Mouse (Mus musculus) kidney, postnatal 4 days (tissue): Measurements from ENCODE around the gene Lsamp.

Experiments
- DNase-seq, 2 experiments: peaks; one replicate each; pipeline ENCODE4 v3.0.0; 2021; ENCODE audit warnings: mixed read lengths in 2 of 2

Lsamp gene

GRCm38 (mm10) chr16:41275999-41276671 lies 1292.0 kb downstream of the Lsamp start:
- no peak for DNase-seq

- DNase-seq: no peak
Observed at GRCm38 (mm10) chr16:41317992-41318391, 1333.8 kb downstream of the Lsamp start.

DNA sequence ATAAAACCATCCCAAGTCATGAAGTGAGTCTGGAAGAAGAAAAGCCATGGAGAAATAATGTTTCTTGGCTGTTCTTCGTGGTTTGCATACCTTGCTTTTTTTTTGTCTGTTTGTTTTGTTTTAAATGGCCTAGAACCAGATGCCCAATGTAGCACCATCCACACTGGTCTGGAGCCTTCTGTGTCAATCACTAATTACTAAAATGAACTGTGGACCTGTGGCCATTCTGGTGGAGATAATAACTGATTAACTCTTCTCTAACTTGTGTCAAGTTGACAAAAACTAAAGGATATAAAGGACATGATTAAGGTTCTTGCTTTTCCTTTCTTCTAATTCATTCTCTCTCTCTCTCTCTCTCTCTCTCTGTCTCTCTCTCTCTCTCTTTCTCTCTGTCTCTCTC lies 1359.3 kb downstream of the Lsamp start:
- no peak for DNase-seq

DNA sequence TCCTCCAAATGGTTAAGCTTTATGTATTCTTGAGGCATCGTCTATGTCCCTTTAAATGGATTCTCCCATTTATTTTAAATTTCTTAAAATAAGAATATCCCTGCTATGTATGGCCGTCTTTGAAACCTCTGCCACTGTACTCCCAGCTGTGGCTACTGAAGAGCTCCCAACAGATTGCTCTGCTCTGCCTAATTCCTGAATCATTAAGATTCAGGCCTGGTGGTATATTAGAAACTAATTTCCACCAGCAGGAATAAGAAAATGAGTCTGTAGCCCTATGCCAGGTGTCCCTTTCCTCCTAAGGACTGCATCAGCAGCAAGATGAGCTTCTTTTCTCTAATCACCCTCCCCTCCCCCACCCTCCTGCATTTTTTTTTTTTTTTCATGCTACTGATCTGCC lies 1381.0 kb downstream of the Lsamp start:
- DNase-seq: no peak

- no peak for DNase-seq
Observed at GRCm38 (mm10) chr16:41383702-41384101, 1399.5 kb downstream of the Lsamp start.

DNA sequence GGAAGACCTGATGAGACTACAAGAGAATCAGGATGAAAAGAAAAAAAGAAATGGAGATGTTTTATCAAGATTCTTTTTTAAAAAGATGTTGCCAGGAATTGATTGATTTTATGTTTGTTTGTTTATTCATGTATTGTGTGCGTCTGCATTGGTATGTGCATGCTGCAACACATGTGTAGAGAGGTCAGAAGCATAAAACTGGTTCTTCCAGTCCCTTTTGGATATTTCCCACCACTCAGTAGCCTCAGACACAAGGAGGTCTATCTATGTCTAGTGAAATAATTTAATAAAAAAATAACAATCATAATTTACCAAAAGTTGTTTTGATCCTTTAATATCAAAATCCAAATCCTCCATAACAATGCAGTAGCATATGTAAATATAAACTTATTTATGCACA lies 1400.1 kb downstream of the Lsamp start:
- no peak for DNase-seq

- DNase-seq: peak; percentile 2 to 3
Observed at GRCm38 (mm10) chr16:41408850-41409249, 1424.7 kb downstream of the Lsamp start.

- DNase-seq: no peak
Observed at GRCm38 (mm10) chr16:41410671-41411070, 1426.5 kb downstream of the Lsamp start.

DNA sequence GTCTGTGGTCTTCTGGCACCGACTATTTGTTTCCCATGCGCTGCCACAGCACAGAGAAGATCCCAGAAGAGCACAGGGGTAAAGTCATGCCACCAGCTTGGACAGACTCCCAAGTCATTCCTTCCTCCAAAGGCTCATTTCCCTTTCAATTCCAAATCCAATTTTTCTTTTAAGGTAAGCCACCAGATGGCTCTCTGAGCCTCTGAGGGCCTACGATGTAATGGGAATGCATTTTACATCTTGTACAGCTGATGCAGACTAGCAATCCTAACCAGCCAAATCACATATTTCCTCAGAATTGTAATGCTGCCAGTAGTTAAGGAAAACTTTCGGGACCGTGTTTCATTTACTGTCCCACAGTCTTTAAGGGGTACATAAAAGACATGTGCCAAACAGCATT lies 1433.2 kb downstream of the Lsamp start:
- no peak for DNase-seq

DNA sequence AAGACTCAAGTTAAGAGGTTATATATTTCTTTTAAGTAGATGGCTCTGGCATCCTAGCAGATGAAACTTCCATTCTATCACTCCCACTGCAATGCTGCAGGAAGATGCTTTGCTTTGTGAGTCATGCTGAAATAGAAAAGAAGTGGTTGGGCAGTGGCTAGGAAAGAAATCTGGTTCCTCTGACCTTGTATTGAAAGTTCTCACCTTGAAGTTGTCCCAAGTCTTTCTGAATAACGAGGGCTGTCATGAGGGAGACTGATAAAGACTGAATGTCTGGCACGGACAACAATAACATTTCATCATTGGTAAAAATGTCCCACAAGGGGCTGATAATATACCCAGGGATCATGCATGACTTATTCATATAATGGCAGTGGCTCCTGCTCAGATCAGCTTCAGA lies 1483.2 kb downstream of the Lsamp start:
- DNase-seq: no peak

GRCm38 (mm10) chr16:41478694-41479093 lies 1494.5 kb downstream of the Lsamp start:
- DNase-seq: no peak

DNA sequence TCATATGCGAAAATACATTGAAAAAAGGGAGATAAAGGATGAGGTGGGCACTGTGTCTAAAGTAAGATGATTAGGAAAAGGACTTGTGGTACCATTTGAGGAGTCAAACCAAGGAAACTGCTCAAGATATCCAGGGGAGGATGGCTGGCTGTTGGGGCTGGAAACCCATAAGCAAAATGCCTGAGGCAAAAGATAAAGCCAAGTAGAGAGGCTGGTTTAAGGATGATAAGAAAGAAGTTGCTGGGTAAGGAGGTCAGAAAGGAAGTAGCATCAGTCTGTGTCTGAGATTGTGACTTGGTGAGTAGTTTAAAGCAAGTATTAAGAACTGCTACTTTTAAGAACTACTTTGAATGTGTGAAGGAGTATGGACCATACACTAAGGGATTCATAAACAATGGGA lies 1497.7 kb downstream of the Lsamp start:
- no peak for DNase-seq

- peak in 1 of 2 experiments; percentile 24 for DNase-seq
Observed at GRCm38 (mm10) chr16:41510915-41511552, 1526.9 kb downstream of the Lsamp start.

DNA sequence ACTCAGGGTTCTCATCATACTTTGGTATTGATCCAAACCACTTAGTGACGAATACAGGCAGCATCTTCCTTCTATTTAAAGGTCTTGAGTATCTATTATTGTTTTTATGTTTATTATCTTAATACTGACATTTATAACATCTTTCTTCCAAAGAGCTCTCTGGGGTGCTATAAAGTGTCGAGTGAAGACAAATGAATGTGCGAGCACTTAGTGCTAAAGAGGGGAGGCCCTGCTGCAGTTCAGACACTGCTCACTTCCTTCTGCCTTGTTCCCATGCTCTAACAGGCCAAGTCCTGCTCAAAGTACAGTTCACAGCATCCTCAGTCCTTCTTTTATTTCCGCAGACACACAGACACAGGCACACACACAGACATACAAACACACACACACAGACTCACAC lies 1537.4 kb downstream of the Lsamp start:
- DNase-seq: peak in 1 of 2 experiments; percentile 3

- peak; percentile 8 for DNase-seq
Observed at GRCm38 (mm10) chr16:41524266-41524665, 1540.1 kb downstream of the Lsamp start.

GRCm38 (mm10) chr16:41532661-41533551 lies 1548.7 kb downstream of the Lsamp start:
- DNase-seq: peak; percentile 29 to 50

DNA sequence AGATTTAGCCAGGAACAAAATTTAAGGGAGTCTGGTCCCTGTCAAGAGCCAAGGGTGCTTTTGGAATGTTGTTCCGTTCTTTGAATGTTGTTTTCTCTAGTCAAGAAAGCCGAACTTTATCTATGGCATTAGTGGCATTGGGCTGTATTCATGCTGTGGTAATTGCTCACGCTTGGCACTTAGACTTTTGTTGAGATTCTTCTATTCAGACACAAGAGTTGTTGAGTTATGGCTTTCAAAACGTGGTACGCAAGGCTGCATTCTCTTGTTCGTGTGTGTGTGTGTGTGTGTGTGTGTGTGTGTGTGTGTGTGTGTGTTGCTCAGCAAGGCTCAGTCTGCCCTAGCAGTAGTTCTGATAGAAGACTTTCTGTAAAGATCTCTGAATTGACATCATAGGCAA lies 1549.5 kb downstream of the Lsamp start:
- DNase-seq: peak; percentile 9 to 14

- DNase-seq: no peak
Observed at GRCm38 (mm10) chr16:41535806-41536205, 1551.6 kb downstream of the Lsamp start.

DNA sequence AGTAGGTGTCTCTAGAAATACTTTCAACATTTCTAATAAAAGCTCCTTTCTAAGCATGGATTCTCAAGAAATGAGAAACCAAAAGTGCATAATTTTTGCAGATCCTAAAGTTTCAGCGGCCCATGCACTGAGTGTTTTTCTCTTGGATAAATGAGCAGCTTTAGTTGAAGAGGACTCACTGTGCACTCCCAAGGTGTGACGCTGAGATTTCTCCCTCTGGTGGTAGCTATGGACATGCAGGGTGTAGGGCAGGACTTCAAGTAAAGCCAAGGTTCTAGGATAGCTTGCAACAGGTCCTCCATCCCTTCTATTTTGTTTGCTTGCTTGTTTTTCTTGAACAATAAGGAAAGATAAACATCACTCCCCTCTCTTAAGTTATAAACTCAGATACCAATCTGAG lies 1558.5 kb downstream of the Lsamp start:
- no peak for DNase-seq

DNA sequence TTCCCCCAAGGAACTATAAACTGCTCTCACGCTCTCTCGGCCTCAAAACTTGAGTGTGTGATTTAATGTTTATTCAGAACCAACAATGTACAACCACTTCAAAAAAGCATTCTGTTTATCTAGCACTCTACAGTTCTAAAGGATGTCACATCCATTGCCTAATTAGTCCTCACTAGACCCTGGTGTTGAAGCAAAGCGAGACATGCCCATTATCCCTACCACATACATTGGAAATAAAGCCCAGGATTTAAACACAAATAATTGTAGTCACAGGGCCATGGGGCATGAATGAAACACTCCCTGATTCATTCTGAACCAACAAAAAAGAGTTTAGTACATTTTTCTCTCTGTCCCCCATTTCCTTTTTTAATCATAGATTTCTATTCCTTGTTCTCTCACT lies 1567.0 kb downstream of the Lsamp start:
- DNase-seq: no peak

DNA sequence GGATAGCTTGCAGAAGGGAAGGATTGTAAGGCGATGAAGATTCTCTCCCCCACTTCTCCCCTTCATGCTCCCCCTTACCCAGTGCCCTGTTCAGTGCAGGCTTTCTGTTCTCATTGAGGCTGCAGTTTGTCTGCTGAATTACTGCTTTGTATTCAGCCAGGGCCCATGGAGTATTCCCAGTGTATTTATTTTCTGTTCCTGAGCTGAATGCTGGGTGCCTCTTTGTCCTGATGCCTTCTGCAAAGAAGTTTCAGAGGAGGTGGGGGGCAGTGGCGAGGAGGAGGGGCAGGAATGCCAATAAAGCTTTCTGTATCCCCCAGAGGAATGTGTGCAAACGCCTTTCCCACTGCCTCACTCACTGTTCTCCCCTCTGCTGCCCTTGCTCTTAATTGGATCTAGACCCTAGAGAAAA lies 1567.7 kb downstream of the Lsamp start:
- DNase-seq: no peak

DNA sequence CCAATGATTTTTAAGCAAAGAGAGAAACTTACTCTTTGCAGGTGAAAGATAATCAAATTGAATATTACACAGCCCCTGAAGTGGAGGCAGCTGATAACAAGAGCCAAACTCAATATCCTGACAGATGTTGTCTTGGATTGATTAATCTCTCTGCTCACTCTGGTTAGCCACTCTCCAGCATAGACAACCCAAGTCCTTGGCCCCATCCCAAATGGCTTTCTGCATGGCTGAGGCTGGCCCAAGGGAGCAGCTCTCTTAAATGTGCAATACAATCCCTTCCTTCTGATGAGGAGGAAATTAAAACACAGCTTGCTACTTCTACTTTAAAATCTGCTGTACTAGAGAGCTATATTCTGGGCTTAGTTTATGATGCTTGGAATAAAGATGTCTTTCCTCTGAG lies 1572.9 kb downstream of the Lsamp start:
- no peak for DNase-seq

- DNase-seq: no peak
Observed at GRCm38 (mm10) chr16:41565233-41565632, 1581.1 kb downstream of the Lsamp start.
